Mouse (Mus musculus): ENCODE measurements around the gene Stx4a.
"Not testable (repeated sequence)": the region's sequence is repeated elsewhere in the genome, so short reads cannot be mapped to it uniquely, and the experiment has no call there.

Stx4a gene

DNA sequence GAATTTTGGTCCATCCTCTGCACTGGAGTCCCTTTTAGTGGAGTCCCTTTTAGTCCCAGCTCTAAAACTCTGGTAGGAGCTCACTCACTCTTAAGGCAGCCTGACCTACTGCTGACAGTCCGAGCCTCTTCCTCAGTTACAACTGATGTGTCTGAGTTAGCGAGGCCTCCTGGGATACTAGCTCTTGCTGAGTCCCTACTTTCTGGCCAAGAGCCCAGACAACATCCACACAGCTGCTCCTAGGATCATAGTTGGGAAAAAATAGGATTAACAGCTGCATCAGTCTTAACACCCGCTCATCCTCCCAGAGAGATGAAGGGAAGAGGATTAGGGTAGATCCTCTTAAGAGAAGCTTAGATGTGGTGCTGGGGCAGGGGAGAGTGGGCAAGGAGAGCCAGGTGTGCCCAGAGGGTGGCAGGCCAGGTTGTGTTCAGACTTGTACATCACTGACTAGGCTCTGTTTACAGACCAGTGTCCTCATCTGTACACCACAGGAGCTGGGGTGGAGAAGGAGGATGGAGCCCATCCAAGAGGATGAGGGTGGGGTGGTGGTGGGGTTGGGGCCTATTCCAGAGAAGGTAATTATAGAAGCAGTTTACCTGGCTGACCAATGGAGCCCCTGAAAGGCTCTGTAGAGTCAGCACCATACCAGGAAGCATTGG is 45.2 kb downstream of the Stx4a start:
- DNase-seq (ENCODE audit: low spot score) = no peak

DNA sequence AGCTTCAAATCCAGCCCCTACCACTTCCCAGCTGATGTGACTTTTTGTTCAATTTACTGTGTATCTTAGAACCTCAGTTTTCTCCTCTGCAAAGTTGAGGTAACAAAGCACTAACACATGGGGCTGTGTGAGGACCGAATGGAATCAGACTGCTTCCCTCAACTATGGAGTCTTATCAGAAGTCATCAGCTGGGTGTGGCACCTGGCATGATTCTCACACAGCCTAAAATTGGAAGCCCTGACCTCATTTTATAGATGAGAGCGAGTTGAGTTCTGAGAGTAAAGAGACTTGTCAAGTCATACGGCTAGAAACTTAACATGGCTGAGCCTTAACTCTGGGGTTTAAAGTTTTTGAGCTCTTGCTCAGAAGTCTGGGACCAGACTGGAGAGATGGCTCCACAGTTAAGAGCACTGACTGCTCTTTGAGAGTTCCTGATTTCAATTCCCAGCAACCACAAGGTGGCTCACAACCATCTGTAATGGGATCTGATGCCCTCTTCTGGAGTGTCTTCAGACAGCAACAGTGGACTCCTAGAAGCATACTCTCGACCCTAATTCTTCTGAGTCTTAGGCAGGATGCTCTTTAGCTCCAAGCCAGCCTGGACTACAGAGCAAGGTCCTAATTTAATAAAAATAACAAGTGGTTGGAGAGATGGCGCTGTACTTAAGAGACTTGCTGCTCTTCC is 46.2 kb downstream of the Stx4a start:
- no peak for DNase-seq (ENCODE audit: low spot score)

DNA sequence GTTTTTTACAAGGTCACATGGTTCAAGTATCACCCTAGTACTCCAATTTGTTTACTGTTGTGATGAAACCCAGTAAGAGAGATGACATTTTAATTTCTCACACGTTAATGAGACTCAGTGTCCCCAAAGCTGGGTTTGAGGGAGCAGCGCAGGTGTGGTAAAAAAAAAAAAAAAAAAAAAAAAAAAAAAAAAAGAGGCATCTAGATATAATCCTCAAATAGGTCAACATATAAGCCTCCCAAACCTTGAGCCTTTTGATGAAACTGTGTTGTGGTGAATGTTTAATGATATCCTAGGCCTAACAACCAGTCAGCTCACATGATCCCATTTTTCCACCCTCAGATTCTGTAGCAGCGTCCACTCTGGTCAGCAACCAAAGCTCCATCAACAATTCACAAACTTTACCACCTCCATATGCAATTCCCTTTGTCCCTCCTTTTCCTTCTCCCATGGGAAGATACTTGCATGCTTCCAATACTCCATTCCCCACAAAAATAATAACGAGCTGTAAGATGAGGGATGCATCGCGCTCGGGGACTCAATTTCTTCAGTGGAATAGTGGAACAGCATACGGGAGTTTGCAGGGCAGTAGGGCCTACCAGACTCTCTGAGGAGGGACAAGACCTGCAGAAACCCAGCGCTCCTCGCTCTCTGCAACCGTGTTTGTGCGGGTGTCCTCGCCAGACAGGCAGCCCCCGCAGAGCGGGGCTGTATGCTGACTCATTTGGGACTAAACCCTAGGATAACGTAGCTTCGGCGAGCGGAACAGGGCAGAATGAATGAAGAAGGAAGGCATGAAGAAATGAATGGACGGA is 50.9 kb downstream of the Stx4a start:
- no peak for DNase-seq (ENCODE audit: low spot score)

DNA sequence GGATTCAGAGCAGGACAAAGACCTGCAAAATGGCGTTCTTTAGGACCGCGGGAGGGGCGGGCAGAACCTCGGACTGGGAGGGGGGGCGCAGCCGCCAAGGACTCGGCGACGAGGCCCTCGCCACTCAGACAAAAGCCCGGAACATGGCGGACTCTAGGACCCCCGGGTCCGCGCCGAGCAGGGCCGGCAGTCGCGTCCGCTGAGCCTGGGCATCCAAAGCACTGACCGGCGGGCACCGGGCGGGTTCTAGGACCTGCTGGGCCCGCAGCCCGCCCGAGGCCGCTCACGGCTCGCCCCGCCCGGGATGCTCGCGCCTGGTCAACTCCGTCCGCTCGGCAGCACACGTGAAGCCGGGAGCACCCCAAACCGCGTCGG is 51.5 kb downstream of the Stx4a start:
- DNase-seq (ENCODE audit: low spot score) = peak; percentile 95

DNA sequence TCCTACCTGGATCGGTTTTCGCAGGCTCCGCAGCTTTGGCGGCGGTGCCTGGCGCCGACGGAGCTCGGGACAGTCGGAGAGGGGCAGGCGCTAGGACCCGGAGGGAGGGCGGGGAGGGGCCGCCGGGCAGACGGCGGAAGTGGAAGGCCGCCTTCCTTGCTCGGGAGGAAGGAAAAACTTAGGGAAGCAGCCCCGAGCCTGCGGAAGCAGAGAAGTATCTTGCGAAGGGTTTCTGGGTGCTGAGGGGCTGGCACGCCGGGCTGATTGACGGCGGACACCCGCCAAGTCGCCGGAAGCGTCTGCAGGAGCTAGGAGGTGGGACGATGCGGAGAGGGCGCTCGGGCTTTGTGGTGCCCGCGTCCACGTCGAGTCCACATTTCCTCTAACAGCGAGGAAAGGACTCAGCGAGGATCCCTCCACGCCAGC is 52.0 kb downstream of the Stx4a start, which contains the start of gene Zfp646:
Zfp646 (plus strand) TSS at position 181 of the 426 bp plus-strand sequence.
- DNase-seq (ENCODE audit: low spot score) = peak; percentile 81

DNA sequence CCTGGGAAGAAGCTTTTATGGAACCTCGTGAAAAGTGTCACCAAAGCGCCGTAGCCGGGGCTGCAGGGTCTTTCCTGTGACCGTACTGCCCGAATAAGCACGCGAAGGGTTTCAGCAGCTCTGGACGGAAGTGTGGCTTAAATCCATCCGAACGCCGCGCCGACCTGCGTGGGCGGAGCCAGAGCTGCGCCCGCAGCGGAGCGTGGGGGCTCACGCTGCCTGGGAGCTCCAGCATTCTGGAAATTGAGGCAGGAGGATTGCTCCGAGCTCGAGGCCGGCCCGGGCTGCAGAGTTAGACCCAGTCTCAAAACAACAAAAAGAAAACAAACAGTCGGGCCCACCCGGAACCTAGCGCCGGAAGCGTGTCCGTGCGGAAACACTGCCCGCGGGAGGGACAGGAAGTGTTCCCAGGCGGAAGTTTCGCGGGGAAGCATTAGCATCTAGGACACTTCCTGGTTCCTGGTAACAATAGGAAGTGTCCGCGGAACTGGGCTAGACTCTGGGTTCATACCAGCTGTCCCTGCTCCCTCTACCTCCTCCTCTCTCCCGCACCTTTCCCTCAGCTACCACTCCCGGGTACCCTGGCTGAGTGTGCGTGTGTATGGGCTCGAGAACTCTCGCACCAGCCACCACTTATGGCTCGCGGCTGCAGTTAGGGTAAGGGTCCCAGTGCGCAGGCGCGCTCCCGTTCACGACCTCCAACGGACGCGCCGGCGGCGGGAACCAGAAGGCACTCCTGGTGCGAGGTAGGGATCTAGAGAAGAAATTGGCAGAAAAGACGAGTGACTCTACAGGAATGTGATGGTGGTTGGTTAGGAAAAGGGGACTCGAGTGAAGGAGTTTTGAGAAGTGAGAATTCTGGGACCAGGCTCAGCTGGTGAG is 52.6 kb downstream of the Stx4a start, which contains the start of gene Zfp668:
Zfp668 (minus strand) TSS at position 362 of the 882 bp plus-strand sequence.
- DNase-seq (ENCODE audit: low spot score) = peak; percentile 97

DNA sequence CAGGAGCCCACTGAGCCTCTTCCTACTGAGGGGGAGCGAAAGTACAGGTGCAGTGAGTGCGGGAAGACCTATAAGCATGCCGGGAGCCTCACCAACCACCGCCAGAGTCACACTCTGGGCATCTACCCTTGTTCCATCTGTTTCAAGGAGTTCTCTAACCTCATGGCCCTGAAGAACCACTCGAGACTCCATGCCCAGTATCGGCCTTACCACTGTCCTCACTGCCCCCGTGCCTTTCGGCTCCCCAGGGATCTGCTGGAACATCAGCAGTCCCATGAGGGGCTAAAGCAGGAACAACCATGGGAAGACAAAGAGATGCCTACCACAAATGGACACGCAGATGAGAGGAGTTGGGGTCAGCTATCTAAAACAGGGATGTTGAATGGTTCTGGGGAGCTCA is 55.2 kb downstream of the Stx4a start:
- DNase-seq (ENCODE audit: low spot score) = no peak

DNA sequence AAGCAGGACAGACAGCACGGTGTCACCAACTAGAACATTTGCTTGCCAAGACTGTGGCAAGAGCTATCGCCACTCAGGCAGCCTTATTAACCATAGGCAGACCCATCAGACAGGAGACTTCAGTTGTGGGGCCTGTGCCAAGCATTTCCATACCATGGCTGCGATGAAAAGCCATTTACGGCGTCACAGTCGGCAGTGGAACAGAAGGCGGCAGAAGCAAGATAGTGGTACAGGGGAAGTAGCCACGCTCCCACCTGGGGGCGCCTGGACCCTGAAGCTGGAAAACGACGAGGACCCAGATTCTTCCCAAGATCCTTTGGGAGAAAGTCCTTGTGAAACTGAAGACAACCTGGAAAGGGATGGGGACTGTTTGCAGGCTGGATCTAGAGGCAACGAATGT is 56.3 kb downstream of the Stx4a start:
- DNase-seq (ENCODE audit: low spot score) = no peak

DNA sequence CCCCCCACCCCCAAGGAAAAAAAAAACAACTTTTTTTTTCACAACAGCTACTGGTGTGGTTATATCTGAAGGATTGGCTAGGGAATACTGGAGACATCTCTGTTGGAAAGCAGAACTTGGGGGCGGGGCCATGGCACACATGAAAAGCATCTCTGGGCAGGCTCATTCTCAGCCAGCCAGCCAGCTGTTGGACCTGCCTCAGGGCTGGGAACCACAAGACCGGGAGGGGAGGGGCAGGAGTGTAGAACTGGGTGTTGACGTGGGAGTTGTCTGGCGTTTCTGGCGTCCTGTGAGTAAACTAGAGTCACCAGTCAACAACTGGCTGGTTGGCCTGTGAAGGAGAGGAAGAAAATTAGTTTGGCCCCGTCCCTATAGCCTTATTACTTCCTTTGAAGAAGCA is 61.9 kb downstream of the Stx4a start:
- no peak for DNase-seq (ENCODE audit: low spot score)

DNA sequence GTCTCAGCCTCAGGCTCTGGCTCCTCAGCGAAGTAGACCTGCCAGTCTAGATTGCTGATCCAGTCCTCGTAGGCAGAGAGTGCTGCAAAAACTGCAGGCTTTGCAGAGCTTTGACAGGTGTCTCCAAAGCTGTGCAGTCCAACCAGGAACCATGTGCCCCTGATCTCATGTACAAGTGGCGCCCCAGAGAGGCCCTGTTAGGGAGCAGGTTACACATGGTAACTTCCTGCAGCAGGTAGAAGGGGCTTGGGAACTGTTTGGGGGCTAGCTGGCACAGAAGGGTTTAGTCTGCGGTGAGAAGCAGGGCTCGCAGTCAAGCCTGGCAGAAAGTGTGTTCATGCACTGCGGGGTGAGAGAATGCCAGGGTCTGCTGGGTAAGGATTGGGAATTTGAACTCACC is 62.5 kb downstream of the Stx4a start:
- no peak for DNase-seq (ENCODE audit: low spot score)

DNA sequence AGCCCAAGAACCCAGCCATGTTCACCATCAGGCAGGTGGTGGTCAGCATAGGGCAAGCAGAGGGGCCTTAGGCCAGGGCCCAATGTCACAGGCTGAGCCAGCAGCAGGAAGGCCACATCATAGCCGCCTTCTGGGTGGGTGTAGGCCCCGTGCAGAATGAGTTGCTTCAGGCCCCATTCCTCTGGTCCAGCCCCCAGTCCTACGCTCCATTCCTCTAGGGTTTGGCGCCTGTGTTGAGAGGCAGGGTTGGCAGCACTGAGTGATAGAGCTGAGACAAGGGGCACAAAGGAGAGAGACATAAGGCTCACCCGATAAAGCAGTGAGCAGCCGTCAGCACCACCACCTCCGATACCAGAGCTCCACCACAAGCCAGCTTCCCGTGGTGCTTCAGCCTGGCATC is 63.1 kb downstream of the Stx4a start:
- DNase-seq (ENCODE audit: low spot score) = no peak

DNA sequence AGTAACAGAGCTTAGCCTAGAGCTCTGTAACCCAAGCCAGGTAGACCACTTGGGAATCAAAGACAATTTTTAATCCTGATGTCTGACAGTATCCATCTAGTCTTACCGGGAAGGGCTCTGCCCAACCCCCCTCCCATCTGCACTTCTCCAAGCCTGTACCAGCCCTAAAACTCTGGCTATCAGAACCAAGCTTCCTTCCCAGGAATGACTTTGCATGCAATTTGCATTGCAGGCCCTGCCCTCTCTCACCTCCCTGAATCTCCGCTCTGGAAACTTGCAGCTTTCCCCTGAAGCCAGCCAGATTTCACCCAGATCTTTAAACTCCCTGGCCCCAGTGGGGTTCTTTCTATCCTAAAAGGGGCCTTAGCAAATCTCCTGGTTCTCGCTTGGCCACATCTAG is 63.7 kb downstream of the Stx4a start:
- DNase-seq (ENCODE audit: low spot score) = no peak

DNA sequence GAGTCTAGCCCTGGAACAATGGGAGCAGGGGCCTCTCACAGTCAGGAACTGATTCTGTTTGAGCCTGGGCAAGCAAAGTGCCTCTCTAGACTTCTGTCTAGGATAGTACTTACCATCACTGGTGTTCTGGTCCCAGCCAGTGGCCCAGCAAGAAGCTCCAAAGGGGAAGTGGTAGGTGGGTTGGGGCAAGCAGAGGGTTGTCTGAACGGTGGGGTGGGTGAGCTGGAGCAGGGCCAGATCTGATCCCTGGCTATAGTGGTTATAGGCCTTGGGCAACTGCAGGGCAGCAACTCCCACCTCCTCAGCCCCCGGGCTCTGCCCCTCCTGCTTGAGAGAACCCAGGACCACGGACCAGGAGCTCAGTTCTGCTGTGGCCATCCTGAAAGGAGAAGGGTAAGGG is 64.7 kb downstream of the Stx4a start:
- DNase-seq (ENCODE audit: low spot score) = no peak

DNA sequence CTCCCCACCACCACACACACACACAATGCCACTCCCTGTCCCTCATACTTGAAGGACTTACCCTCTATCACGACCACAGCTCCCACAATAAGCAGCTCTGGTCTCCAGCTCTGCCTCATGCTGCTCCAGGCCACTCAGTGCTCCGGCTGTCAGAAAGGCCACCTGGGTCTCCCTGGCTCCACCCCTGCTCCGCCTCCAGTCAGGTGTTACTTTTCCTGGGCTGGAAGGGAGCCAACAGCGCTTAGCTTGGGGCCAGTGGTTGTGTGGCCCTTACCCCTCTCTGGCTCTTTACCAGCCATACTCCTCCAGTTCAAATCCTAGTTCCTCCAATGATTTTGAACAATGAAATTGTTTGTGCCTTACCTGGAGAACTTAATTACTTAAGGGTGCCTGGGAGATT is 66.7 kb downstream of the Stx4a start, which contains the start of gene Prss53:
Prss53 (minus strand) TSS at position 173 of the 400 bp plus-strand sequence.
- DNase-seq (ENCODE audit: low spot score) = no peak

DNA sequence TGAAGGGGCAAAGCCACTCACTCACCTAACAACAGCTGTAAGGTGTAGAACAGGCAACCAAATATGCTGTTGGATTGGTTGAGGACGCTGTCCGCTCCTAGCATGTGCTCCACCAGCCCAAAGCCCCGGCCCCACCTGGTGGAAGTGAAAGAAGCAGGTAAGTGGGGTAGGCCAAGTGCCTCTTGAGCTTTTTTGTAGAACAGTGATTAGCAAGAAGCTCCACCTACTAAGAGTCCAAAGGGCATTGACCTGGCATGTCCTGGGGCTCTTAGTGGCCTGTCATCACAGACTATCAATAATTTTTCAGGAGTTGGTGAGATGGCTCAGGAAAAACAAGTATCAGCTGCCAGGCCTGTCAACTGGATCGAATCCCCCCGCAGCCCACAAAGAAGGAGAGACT is 70.4 kb downstream of the Stx4a start:
- DNase-seq (ENCODE audit: low spot score) = no peak

DNA sequence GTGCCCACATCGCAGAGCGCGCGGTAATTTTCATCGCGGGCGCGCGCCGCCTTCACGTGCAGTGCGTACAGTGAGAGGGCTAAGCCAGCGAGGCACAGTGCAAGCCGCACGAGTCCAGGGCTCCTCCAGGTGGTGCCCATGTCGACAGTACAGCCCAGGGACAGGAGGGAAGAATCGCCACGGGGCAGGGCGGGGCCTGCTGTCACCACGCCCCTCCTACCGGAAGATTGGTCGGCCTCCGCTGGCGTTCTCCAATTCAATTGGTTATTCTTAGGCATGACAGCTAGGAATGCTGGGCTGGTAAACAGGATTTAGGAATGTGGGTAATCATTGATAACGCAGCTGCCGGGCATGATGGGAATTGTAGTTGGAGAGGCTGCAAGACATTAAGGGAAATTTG is 71.3 kb downstream of the Stx4a start, which contains the start of the genes Gm21974 and Vkorc1:
Gm21974 (minus strand) TSS at position 13 of the 400 bp plus-strand sequence.
Vkorc1 (minus strand) TSS at position 176 of the 400 bp plus-strand sequence.
- DNase-seq (ENCODE audit: low spot score) = peak; percentile 97

DNA sequence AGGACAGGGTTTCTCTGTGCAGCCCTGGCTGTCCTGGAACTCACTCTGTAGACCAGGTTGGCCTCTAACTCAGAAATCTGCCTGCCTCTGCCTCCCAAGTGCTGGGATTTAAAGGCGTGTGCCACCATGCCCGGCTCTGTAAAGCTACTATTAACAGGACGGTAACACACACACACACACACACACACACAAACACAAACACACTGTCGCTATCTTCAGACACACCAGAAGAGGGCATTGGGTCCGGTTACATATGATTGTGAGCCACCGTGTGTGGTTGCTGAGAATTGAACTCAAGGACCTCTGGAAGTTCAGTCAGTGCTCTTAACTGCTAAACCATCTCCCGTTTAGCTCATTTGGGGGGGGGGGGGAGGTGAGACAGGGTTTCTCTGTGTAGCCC is 71.8 kb downstream of the Stx4a start:
- DNase-seq (ENCODE audit: low spot score) = not testable (repeated sequence)

DNA sequence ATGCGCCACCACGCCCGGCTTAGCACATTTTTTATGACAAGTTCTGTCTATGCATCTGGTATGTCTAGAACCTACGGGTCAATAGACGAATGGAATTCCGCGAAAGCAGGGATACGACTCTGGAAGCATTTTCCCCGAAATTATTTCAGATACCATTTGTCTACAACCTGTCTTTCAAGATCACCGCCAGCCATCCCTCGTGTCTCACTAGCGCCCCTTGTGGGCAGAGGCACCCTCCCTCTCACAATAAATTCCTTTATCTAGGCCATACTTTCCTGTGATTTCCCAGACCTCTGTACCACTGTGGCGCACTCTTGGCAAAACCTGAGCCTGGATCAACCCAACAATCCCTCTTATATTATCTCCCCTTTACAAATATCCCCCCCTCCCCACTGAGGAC is 72.3 kb downstream of the Stx4a start:
- DNase-seq (ENCODE audit: low spot score) = peak; percentile 53

DNA sequence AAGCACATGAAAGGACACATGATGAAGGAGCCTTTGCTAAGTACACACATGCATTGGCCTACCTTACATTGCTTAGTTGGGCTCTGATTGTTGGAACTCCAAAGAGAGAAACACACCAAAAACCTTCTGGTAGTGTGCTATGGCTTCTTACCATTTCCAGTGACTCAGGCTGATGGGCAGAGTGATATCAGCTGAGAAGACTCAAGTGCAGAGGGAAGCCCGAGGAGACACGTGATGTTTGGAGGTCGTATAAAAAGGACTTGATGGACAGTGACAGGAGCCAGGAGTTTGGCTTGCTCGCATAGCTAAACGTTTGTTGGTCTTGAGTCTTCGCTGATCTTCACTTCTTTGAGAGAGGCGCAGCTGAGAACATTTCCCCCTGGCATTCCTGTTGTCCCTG is 73.4 kb downstream of the Stx4a start:
- DNase-seq (ENCODE audit: low spot score) = no peak

DNA sequence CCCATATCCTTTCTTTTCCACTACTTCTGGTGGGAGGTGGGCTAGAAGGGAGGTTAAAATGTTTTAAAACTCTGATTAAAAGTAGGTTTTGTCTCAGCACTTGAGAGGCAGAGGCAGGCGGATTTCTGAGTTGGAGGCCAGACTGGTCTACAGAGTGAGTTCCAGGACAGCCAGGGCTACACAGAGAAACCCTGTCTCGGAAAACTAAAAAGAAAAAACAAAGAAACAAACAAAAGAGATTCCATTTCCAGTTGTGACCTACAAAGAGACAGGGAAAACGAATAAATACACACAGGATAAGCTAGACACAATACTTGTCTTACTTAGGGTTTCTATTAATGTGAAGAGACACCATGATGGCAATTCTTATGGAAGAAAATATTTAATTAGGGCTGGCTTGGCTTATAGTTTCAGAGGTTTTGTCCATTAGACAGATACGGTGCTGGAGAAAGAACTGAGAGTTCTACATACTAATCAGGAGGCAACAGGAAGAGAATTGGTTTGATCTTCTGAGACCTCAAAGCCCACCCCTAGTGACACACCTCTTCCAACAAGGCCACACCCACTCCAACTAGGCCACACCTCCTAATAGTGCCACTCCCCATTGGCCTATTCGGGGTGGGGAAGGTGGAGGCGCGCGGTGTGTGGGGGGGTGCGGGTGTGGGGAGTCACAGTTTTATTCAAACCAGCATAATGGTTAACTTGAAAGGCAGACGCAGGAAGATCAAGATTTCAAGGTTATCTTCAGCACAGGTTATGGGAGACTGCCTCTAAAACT is 74.3 kb downstream of the Stx4a start:
- no peak for DNase-seq (ENCODE audit: low spot score)
